Mouse (Mus musculus): ENCODE results near the gene Col3a1.

Gene Col3a1

GRCm38 (mm10) chr1:45311388-45311787, at the start of gene Col3a1:
TSS of gene Col3a1 (plus strand) at chr1:45311538.
- no peak for DNase-seq (ENCODE audit: low read depth, low spot score)

DNA sequence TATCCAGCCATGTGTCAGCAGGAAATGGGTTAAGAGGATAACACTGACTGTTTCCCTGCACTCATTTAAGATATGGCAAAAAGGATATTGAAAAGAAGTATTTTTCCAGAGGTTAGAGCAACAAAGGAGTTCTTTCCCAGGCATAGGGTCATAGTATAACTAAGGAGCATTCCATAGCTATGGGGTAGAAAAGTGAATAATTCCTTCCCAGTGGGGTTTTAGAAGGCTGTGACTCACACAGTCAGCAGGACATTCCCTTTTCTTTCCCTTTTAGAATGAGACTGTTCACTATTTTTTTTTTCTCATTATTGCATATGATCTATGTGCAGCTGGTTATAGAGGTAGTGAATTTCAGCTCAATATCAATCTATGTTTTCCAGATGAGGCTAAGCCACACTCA, 41.9 kb upstream of the Col3a1 start:
- no peak for DNase-seq (ENCODE audit: low read depth, low spot score)

DNA sequence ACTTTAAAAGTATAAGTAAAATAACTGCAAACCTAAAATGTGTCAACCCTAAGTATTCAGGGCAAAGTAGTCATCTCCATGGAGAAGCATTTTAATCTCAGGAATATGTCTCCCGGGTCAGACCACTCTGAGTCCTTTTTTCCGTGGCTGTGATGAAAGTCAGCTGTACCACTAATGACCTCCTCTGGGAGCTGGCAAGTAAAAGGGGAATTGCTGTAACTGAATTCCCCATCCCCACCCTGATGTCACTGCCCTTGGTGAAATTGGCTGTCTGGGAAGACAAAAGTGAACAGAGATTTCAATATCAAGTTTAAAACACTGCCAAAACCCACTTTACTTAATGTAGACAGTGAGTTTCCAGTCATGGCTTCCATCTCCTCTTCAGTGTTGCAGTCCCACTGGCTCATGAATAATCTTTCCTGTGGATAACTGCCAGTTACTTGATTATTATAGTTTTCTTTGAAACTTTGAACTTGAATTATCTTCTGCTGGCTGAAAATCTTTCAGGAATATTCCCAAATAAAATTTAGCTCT, 35.3 kb upstream of the Col3a1 start:
- no peak for DNase-seq (ENCODE audit: low read depth, low spot score)

- no peak for DNase-seq (ENCODE audit: low read depth, low spot score)
Measured at GRCm38 (mm10) chr1:45287954-45288353, 23.4 kb upstream of the Col3a1 start.

DNA sequence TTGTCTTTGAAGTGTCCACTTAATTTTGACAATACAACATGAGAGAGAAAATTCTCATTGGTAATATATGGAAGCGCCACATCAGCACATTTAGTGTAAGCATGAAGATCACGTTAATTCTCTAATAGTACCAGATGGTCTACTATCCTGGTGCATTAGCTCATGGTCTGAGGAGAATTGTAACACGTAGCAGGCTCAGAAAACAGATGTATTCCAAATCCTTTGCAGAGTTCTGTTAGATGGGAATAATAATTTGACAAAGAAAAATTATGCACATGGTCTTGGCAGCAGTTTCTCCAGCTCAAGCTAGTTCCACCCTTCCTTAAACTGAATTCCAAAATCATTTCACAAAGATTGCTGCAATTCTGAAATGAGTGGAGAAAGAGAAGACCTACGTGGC, 21.3 kb upstream of the Col3a1 start:
- no peak for DNase-seq (ENCODE audit: low read depth, low spot score)

- DNase-seq (ENCODE audit: low read depth, low spot score) = no peak
Measured at GRCm38 (mm10) chr1:45299394-45300119, 11.8 kb upstream of the Col3a1 start.

DNA sequence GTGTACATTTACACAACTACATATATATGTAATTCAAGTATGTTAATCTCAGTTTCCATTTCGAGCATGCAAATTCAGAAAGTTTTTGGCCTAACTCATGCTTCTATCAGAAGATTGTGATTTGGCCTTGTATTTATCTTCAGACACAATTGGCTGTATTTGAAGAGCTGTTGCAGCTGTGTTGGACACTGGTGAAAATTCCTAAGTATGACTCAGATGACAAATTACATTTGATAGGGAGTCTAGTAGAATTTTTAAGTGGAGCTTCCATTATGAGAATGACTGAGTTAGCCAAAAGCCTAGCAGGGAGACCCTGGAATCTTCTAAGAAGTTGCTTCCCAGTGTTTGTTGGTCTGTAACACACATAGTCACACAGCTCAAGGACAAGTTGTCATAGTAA, 7.1 kb upstream of the Col3a1 start:
- no peak for DNase-seq (ENCODE audit: low read depth, low spot score)

GRCm38 (mm10) chr1:45309015-45309414, 2.3 kb upstream of the Col3a1 start:
- DNase-seq (ENCODE audit: low read depth, low spot score) = no peak

- DNase-seq (ENCODE audit: low read depth, low spot score) = no peak
Measured at GRCm38 (mm10) chr1:45311962-45312361, 624 bp downstream of the Col3a1 start.

DNA sequence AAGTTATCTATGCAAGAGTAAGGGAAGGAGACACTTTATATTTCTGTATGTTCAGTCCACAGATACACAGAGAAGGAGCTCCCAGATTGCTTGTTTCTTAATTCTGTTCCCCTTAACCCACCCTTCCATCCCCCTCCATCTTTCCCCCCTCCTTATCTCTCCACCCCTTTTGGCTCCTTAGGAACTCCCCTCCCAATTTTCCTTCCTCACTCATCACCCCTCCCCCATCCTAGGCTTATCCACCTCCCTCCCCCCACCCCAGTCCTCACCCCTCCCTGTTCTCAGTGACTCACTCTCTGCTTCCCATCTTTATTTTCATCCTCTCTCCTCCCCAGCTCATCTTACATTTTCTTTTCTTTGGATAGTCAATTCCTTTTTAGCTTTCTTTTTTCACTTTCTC, 1.5 kb downstream of the Col3a1 start:
- no peak for DNase-seq (ENCODE audit: low read depth, low spot score)

DNA sequence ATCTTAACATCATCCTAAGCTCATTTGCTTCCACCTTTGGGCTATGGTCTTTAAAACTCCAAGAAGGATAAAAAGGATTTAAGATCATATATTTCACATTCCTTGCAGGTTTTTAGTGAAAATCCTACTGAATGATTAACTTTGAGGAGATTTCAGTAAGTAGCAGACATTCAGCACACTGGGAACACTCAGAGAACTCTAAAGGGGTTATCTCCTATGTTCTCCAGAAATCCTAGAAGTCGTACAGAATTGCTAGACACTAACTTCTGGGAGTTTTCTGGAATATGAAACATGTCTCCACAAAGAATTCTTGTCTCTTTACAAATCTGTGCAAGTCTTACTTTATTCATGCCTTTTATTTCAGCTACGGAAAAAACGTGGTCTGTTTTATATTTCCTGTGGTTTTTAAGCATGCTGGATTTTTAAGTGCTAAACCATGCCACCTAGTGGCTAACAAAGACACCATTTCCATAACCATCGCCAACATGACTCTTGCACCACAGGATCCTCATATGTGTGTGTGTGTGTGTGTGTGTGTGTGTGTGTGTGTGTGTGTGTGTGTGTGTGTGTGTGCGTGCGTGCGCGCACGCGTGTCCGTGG, 2.5 kb downstream of the Col3a1 start:
- peak; percentile 76 for DNase-seq (ENCODE audit: low read depth, low spot score)

- no peak for DNase-seq (ENCODE audit: low read depth, low spot score)
Measured at GRCm38 (mm10) chr1:45315767-45316528, 4.6 kb downstream of the Col3a1 start.

- DNase-seq (ENCODE audit: low read depth, low spot score) = no peak
Measured at GRCm38 (mm10) chr1:45318241-45318640, 6.9 kb downstream of the Col3a1 start.

GRCm38 (mm10) chr1:45320861-45321260, 9.5 kb downstream of the Col3a1 start:
- no peak for DNase-seq (ENCODE audit: low read depth, low spot score)

DNA sequence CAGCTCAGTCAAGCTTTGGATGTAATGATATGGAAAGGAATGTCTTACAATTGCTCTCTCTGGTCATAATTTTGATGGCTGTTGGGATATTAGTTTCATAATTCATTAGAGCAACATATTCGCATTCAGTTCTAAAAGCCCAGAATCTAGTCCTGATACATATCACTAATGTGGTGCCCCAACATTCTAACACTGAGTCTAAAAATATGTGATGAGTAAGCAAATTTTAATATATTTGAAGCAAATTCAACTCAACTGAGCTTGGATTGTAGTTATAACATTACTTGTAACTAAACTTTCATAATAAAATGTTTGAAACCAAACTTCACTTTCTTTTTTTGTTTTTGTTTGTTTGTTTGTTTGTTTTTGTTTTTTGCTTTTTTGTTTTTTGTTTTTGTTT, 17.8 kb downstream of the Col3a1 start:
- no peak for DNase-seq (ENCODE audit: low read depth, low spot score)

DNA sequence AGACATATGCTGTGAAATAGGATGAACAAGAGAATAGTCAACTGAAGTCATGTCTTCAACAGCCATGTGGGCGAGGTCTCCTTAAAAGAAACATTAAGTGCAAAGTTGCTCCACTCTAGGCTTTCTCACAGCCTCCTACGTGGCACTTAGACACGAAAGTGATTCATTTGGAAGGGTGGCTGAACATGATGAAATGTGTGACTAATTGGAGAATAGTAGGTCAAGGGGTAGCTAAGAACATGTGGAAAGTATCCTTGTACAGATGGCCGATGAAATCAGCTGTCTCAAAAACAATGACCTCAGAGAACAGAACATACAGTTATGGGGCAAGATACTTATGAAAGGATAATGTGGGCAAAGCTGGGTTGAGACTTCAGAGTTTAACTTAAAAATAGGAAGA, 44.6 kb downstream of the Col3a1 start:
- no peak for DNase-seq (ENCODE audit: low read depth, low spot score)

GRCm38 (mm10) chr1:45358020-45358419, 46.7 kb downstream of the Col3a1 start:
- peak; percentile 99 for DNase-seq (ENCODE audit: low read depth, low spot score)

DNA sequence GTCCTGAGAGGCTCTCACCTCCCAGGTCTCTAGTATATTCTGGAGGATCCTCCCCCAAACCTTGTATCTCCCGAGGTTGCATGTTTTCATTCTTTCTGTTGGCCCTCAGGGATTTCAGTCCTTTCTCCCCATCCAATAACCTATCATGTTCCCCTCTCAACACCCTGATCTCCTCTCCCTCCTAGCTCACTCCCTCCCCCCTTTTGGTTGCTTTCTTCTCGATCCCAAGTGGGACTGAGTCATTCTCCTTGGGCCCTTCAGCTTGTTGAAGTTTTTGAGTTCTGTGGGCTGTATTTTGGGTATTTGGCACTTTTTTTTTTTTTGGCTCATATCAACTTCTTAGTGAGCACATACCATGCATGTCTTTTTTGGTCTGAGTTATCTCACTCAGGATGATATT, 47.8 kb downstream of the Col3a1 start:
- DNase-seq (ENCODE audit: low read depth, low spot score) = peak; percentile 22

DNA sequence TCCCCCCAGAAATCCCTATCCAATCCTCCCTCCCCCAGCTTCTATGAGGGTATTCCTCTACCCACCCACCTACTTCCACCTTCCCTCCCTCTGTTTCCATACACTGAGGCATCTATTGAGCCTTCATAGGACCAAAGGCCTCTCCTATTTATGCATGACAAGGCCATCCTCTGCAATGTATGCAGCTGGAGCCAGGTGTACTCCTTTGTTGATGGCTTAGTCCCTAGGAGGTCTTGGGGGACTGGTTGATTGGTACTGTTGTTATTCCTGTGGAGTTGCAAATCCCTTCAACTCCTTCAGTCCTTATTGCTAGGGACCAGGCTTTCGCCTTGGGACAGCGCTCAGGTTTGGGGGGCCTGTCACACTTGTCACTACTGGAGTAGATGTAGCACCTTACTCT, 48.3 kb downstream of the Col3a1 start:
- DNase-seq (ENCODE audit: low read depth, low spot score) = peak; percentile 85

DNA sequence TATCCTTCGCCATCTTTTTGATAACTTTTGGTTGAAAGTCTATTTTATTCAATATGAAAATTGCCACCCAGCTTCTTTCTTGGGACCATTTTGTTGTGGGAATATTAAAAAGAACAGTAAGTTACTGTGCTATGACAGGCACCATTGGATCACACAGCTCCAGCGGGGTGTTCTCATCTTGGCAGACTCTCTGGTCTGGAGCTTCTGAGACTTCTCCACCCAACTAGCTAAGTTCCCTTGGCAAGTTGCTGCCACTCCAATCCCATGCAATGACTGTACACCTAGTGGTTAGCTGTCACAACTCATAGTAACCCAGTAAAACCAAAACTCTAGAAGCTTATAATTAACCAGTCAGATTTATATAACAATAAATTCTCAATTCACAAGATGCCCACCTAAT, 51.9 kb downstream of the Col3a1 start:
- no peak for DNase-seq (ENCODE audit: low read depth, low spot score)

- no peak for DNase-seq (ENCODE audit: low read depth, low spot score)
Measured at GRCm38 (mm10) chr1:45365427-45365826, 54.1 kb downstream of the Col3a1 start.

DNA sequence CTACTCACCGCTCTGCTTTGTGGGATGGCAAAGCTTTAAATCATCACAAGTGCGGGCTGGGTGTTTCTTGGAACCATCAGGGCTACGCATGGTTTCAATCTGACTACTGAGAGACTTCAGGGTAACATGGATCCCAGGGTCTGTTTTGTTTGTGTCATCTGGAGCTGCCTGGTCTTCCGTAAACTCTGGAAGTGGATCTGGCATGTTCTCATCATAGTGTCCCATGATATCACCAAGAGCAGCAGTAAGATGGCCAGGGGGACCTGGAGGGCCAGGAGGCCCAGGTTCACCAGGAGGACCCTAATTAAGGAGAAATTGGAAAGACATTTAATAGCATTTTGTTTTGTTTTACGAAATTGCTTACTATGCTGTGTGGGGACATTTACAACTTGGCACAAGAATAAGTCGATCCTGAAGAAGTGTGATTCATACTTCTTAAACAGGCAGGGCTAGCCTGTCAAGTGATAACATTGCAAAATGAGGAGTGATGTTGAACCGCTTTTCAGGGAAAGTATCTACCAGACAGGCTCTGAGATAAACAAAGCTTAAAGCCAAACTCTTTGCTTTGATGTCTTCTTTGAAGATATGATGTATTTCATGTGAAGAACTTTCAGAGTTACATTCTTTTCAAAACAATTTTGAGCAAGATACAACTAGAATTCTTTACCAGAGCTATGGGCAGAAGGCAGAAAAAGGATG, 68.8 kb downstream of the Col3a1 start:
- peak; percentile 14 for DNase-seq (ENCODE audit: low read depth, low spot score)
